Mouse (Mus musculus) CH12.LX (cell line): Measurements from ENCODE around the gene Myrf. TPM values are rescaled to one million over a fixed set of nuclear protein-coding genes. Genes with fewer than 3 reads are reported as not detected.

Experiments used
- DNase-seq: peaks from one replicate; pipeline ENCODE4 v3.0.0-alpha.2; 2013; ENCODE audit errors: extremely low read depth
- H3K27ac ChIP-seq: 2 replicates; pipeline ENCODE4 v1.5.1; 2012; ENCODE audit warnings: low read depth, mild to moderate bottlenecking, control low read depth, moderate library complexity; ENCODE audit not compliant: insufficient read depth
- H3K27me3 ChIP-seq: replicated peaks from 2 replicates; pipeline ENCODE3; 2012; ENCODE audit warnings: inconsistent platforms
- H3K36me3 ChIP-seq, 2 experiments: replicated peaks in 1 of 2; 2 replicates each; pipeline versions ENCODE3 to v1.6.1; 2012; ENCODE audit warnings: inconsistent platforms in 1 of 2, low read length in 1 of 2, mild to moderate bottlenecking in 1 of 2, mixed read lengths in 1 of 2, moderate library complexity in 1 of 2; ENCODE audit not compliant: control insufficient read depth in 1 of 2, insufficient read depth in 1 of 2
- H3K4me1 ChIP-seq, 2 experiments: 2 replicates each; pipeline ENCODE4 v1.6.1; 2012; ENCODE audit warnings: inconsistent platforms in 1 of 2, moderate library complexity in 1 of 2; ENCODE audit not compliant: insufficient read depth in 2 of 2, control insufficient read depth in 1 of 2
- H3K4me2 ChIP-seq: 2 replicates; pipeline ENCODE4 v1.6.1; 2012; ENCODE audit warnings: low read depth, mild to moderate bottlenecking, control low read depth; ENCODE audit not compliant: poor library complexity, insufficient read depth, severe bottlenecking
- H3K4me3 ChIP-seq, 3 experiments: fragments of 150-350 bp in 1 of 3; sonication (generic) in 1 of 3; replicated peaks in 1 of 3; 2 replicates each; pipeline versions ENCODE3 to v1.5.1; 2011 to 2012; ENCODE audit warnings: low read depth in 2 of 3, low read length in 2 of 3, mild to moderate bottlenecking in 2 of 3, moderate library complexity in 2 of 3, control low read depth in 1 of 3, improper control_type of control experiment in 1 of 3, inconsistent platforms in 1 of 3, mixed read lengths in 1 of 3; ENCODE audit not compliant: poor library complexity in 1 of 3
- H3K79me2 ChIP-seq: replicated peaks from 2 replicates; pipeline ENCODE4 v1.6.1; 2012; ENCODE audit warnings: mild to moderate bottlenecking, moderate library complexity; ENCODE audit not compliant: control insufficient read depth, poor library complexity, insufficient read depth, severe bottlenecking; ENCODE audit errors: extremely low read depth
- H3K9ac ChIP-seq: 2 replicates; pipeline ENCODE4 v1.6.1; 2012; ENCODE audit warnings: low read depth, mild to moderate bottlenecking, control low read depth, moderate library complexity; ENCODE audit not compliant: insufficient read depth
- H3K9me3 ChIP-seq: replicated peaks from 2 replicates; pipeline ENCODE3; 2012; ENCODE audit warnings: low read length, inconsistent platforms, mixed read lengths
- BHLHE40 ChIP-seq: IDR thresholded peaks from 2 replicates; pipeline ENCODE4 v1.6.1; 2011; ENCODE audit warnings: mild to moderate bottlenecking, low read depth, low read length, improper control_type of control experiment
- CHD1 ChIP-seq: IDR thresholded peaks from 2 replicates; pipeline ENCODE4 v1.6.1; 2012; ENCODE audit warnings: low read depth, low read length, improper control_type of control experiment, inconsistent platforms
- E2F4 ChIP-seq: IDR thresholded peaks from 2 replicates; pipeline ENCODE4 v1.6.1; 2011; ENCODE audit warnings: low read depth, low read length, improper control_type of control experiment; ENCODE audit not compliant: insufficient replicate concordance
- EP300 ChIP-seq: IDR thresholded peaks from 2 replicates; pipeline ENCODE4 v1.6.1; 2011; ENCODE audit warnings: low read length, improper control_type of control experiment
- IRF4 ChIP-seq: IDR thresholded peaks from 2 replicates; pipeline ENCODE4 v1.6.1; 2014; ENCODE audit warnings: low read depth, mild to moderate bottlenecking, inconsistent platforms, low read length, improper control_type of control experiment
- JUN ChIP-seq: IDR thresholded peaks from 2 replicates; pipeline ENCODE4 v1.6.1; 2011; ENCODE audit warnings: low read depth, mild to moderate bottlenecking, low read length, improper control_type of control experiment, moderate library complexity; ENCODE audit not compliant: insufficient read depth
- MAFK ChIP-seq: IDR thresholded peaks from 2 replicates; pipeline ENCODE4 v1.6.1; 2011; ENCODE audit warnings: low read length, improper control_type of control experiment; ENCODE audit not compliant: insufficient replicate concordance
- MAX ChIP-seq: IDR thresholded peaks from 2 replicates; pipeline ENCODE4 v1.6.1; 2011; ENCODE audit warnings: low read length, improper control_type of control experiment
- NELFE ChIP-seq: IDR thresholded peaks from 2 replicates; pipeline ENCODE4 v1.6.1; 2011; ENCODE audit warnings: low read depth, low read length, improper control_type of control experiment
- POLR2A ChIP-seq: IDR thresholded peaks from 2 replicates; pipeline ENCODE4 v1.6.1; 2011; ENCODE audit warnings: low read depth, mild to moderate bottlenecking, improper control_type of control experiment, low read length
- SIN3A ChIP-seq: IDR thresholded peaks from 2 replicates; pipeline ENCODE4 v1.6.1; 2012; ENCODE audit warnings: low read length, improper control_type of control experiment, inconsistent platforms
- SMC3 ChIP-seq: IDR thresholded peaks from 2 replicates; pipeline ENCODE4 v1.6.1; 2011; ENCODE audit warnings: low read depth, low read length, improper control_type of control experiment
- TCF12 ChIP-seq: IDR thresholded peaks from 2 replicates; pipeline ENCODE4 v1.6.1; 2014; ENCODE audit warnings: low read depth, mild to moderate bottlenecking, inconsistent platforms, low read length, improper control_type of control experiment
- UBTF ChIP-seq: IDR thresholded peaks from 2 replicates; pipeline ENCODE4 v1.6.1; 2012; ENCODE audit warnings: low read depth, mild to moderate bottlenecking, inconsistent platforms, low read length, improper control_type of control experiment, moderate library complexity
- USF2 ChIP-seq: conservative IDR thresholded peaks from 2 replicates; pipeline ENCODE4 v1.6.1; 2011; ENCODE audit warnings: low read depth, low read length, improper control_type of control experiment
- ZKSCAN1 ChIP-seq: IDR thresholded peaks from 2 replicates; pipeline ENCODE4 v1.6.1; 2012; ENCODE audit warnings: low read depth, inconsistent platforms, low read length, improper control_type of control experiment, borderline replicate concordance
- ZMIZ1 ChIP-seq: IDR thresholded peaks from 2 replicates; pipeline ENCODE4 v1.6.1; 2012; ENCODE audit warnings: low read depth, mild to moderate bottlenecking, inconsistent platforms, low read length, improper control_type of control experiment
- dilution Hi-C: fragments of 300-500 bp; cut with MboI; formaldehyde crosslinking; loops from 2 replicates; pipeline ENCODE4 v1.14.3; 2020; ENCODE audit warnings: low sequenced_read_pairs; ENCODE audit not compliant: extremely low pct_unique_long_range_greater_than_20kb, extremely low pct_ligation_motif_present
- in situ Hi-C: fragments of 300-500 bp; cut with MboI; formaldehyde crosslinking; loops from 3 replicates; pipeline ENCODE4 v1.14.3; 2019; ENCODE audit warnings: low sequenced_read_pairs, low pct_ligation_motif_present, low pct_unique_long_range_greater_than_20kb, mixed read lengths
- polyA plus RNA-seq: library from polyadenylated mRNA; unstranded; fragments of >175 nt; gene quantifications from 2 replicates; pipeline ENCODE4 v1.2.1, GENCODE M21; 2012; ENCODE audit warnings: low read depth; ENCODE audit not compliant: insufficient read length
- total RNA-seq, 2 experiments: library from RNA; depleted of rRNA; stranded (reverse); fragments of 300-350 nt in 1 of 2; fragments of >200 nt in 1 of 2; gene quantifications; 2 replicates each; pipeline ENCODE4 v1.2.3; 2012 to 2014

The Myrf gene
- total and polyA plus RNA-seq, 3 experiments, result 0.10 to 0.13 TPM; not detected in 1

GRCm38 (mm10) chr19:10277759-10278158 lies 37.2 kb upstream of the Myrf start (continued):
- no peak; the same call in 1 of the 2 replicates for TF ChIP-seq IRF4
- TF ChIP-seq CHD1, result 0 out of 2 replicates have a peak, but pooled peaks have one; percentile 52
- TF ChIP-seq ZMIZ1, result 0 out of 2 replicates have a peak, but pooled peaks have one; percentile 4
- no peak for TF ChIP-seq MAFK
- TF ChIP-seq USF2, result no peak
- TF ChIP-seq ZKSCAN1, result no peak
- TF ChIP-seq BHLHE40, result peak; percentile 31; the same call in 1 of the 2 replicates
- no peak for TF ChIP-seq JUN
- TF ChIP-seq NELFE, result 0 out of 2 replicates have a peak, but pooled peaks have one; percentile 22

GRCm38 (mm10) chr19:10277331-10277730 lies 36.8 kb upstream of the Myrf start:
- H3K4me1 ChIP-seq, result peaks cover 48 to 86% of the 10 kb centered on the region in 2 experiments
- peak overlapping the region in 1 of 3 experiments; percentile 30 for H3K4me3 ChIP-seq
- H3K36me3 ChIP-seq, result no peaks in the 10 kb centered on the region
- TF ChIP-seq E2F4 (no peak), TCF12 (0 out of 2 replicates have a peak, but pooled peaks have one; percentile 0), SIN3A (no peak), ZMIZ1 (0 out of 2 replicates have a peak, but pooled peaks have one; percentile 25)
- TF ChIP-seq, all 38 proteins: peak for 2
- in situ Hi-C loops, result no loop called here
- dilution Hi-C loops, result no loop called here
- DNase-seq, result peak; percentile 46
- H3K27me3 ChIP-seq, result peaks cover 15% of the 10 kb centered on the region
- H3K9ac ChIP-seq, result no peak overlapping the region
- no peaks in the 10 kb centered on the region for H3K9me3 ChIP-seq
- peak overlapping the region; percentile 40 for H3K4me2 ChIP-seq
- no peaks in the 10 kb centered on the region for H3K79me2 ChIP-seq
- H3K27ac ChIP-seq, result no peak overlapping the region

GRCm38 (mm10) chr19:10276483-10277144 lies 36.1 kb upstream of the Myrf start:
- Histone ChIP-seq H3K4me2 (peak overlapping the region; percentile 48), H3K79me2 (no peaks in the 10 kb centered on the region), H3K9me3 (no peaks in the 10 kb centered on the region), H3K36me3 (no peaks in the 10 kb centered on the region), H3K4me3 (peak overlapping the region in 2 of 3 experiments; percentile 0 to 30), H3K4me1 (peaks cover 49 to 89% of the 10 kb centered on the region in 2 experiments), H3K9ac (no peak overlapping the region), H3K27me3 (peaks cover 10% of the 10 kb centered on the region), H3K27ac (no peak overlapping the region)
- DNase-seq, result peak; percentile 21
- dilution Hi-C loops (no loop called here), in situ Hi-C loops (no loop called here)
- TF ChIP-seq UBTF (0 out of 2 replicates have a peak, but pooled peaks have one; percentile 8), MAX (peak; percentile 1; the same call in 1 of the 2 replicates), EP300 (peak; percentile 55), POLR2A (0 out of 2 replicates have a peak, but pooled peaks have one; percentile 27), SMC3 (no peak), IRF4 (peak; percentile 80), E2F4 (no peak)
